Mouse (Mus musculus) embryonic stem cell, embryonic (primary cell): ENCODE data around the gene Abhd5.

ENCODE experiments used
- CTCF ChIA-PET, 4 experiments: fragments of 300-600 bp in 2 of 4; fragments of 350-600 bp in 2 of 4; sonication (Branson Sonifier 250); formaldehyde crosslinking; loops; one replicate each; lab custom pipeline; 2022; ENCODE audit warnings: inconsistent platforms in 2 of 4; lab: Charles Lee
- POLR2A ChIA-PET, 4 experiments: fragments of 300-600 bp in 2 of 4; fragments of 350-600 bp in 2 of 4; sonication (Branson Sonifier 250); formaldehyde crosslinking; loops; one replicate each; lab custom pipeline; 2022; ENCODE audit warnings: antibody characterized with exemption in 4 of 4, inconsistent platforms in 1 of 4; lab: Charles Lee

The Abhd5 gene

GRCm38 (mm10) chr9:122423146-122423545 lies 71.7 kb downstream of the Abhd5 start:
- CTCF ChIA-PET: interaction anchor here in 3 of 4 experiments (0.7 to 1.3 kb wide), 8 partner anchors 23 to 301 kb away, joined by 3 to 4 read pairs (median 3); partner anchors contain the start of gene Ano10 (in 1 of the 3)
- POLR2A ChIA-PET: interaction anchor here in 1 of 4 experiments (0.8 kb wide), 1 partner anchor 46 kb away, joined by 3 read pairs; no protein-coding TSS in a partner anchor

- POLR2A ChIA-PET: interaction anchor here in 1 of 4 experiments (0.6 to 0.7 kb wide), 2 partner anchors 201 to 917 kb away, joined by 3 read pairs; no protein-coding TSS in a partner anchor
Observed at GRCm38 (mm10) chr9:122424941-122425608, 73.7 kb downstream of the Abhd5 start.

GRCm38 (mm10) chr9:122429058-122429649 lies 77.7 kb downstream of the Abhd5 start:
- POLR2A ChIA-PET: no interaction called here
- CTCF ChIA-PET: interaction anchor here in 3 of 4 experiments (0.9 to 1.0 kb wide), 3 partner anchors 8 to 299 kb away, joined by 3 to 5 read pairs (median 3); no protein-coding TSS in a partner anchor

More at GRCm38 (mm10) chr9:122424941-122425608, 73.7 kb downstream of the Abhd5 start:
- CTCF ChIA-PET: interaction anchor here in 3 of 4 experiments (0.5 to 1.2 kb wide), 9 partner anchors 9 to 468 kb away, joined by 3 to 6 read pairs (median 4); no protein-coding TSS in a partner anchor

GRCm38 (mm10) chr9:122429685-122430084 lies 78.3 kb downstream of the Abhd5 start:
- ChIA-PET CTCF (interaction anchor here (0.6 to 1.0 kb wide), 5 partner anchors 9 to 1406 kb away, joined by 3 to 5 read pairs (median 3); no protein-coding TSS in a partner anchor), POLR2A (no interaction called here)
